Mouse (Mus musculus): ENCODE measurements around the gene Smim24.

DNA sequence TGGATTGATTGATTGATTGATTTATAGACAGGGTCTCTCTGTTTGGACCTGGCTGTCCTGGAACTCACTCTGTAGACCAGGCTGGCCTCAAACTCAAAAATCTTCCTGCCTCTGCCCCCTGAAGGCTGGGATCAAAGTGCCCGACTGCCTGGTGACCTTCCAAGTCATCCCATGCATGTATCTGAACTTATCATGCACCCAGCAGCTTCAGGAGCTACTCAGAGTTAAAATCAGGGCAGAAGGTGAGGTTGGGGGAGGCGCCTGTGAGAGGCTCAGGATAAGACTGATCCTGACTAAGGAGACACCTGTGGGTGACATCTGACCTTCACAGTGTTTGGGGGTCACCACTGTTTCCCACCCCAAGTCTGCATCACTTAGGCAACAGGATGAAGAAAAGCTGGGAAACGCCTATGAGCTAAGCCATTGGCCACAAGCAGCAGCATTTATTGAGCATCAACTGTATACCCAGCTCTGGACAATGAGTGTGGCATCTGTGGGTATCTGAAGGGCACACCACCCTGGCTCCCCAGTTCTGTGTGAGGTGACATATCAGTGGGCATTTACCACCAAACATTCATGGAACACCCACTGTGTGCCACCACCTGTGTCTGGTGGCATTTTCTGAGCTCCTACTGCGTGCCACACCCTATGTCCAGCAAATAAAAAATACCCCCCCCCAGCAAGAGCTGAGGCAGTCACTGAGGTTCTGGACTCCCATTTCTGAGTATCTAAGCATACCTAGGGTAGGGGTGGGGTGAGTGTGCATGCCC lies 30.8 kb downstream of the Smim24 start:
- no peak for TF ChIP-seq CTCF (IDR thresholded peaks at IDR 0.05; ENCODE audit: control insufficient read depth, insufficient read depth, insufficient replicate concordance, low read depth, low read length)
- TF ChIP-seq POLR2A (IDR thresholded peaks at IDR 0.05; ENCODE audit: control insufficient read depth, low read depth, low read length), result no peak
